Mouse (Mus musculus): ENCODE measurements around the gene Xylt1. TPM values are rescaled to one million over a fixed set of nuclear protein-coding genes. Genes with fewer than 3 reads are reported as not detected.

Gene Xylt1
- polyA plus RNA-seq, 1 experiment: 16.4 TPM

- Histone ChIP-seq H3K4me1 (ENCODE audit: control insufficient read depth, insufficient read depth, low read length) (no peaks in the 10 kb centered on the region), H3K27ac (ENCODE audit: control insufficient read depth, insufficient read depth, low read depth, low read length, poor library complexity) (no peak overlapping the region), H3K4me3 (replicated peaks; ENCODE audit: control insufficient read depth, low read depth, low read length) (no peak overlapping the region)
- TF ChIP-seq CTCF (IDR thresholded peaks at IDR 0.05; ENCODE audit: control insufficient read depth, insufficient read depth, low read length): no peak
- TF ChIP-seq POLR2A (IDR thresholded peaks at IDR 0.05; ENCODE audit: borderline replicate concordance, control insufficient read depth, low read depth, low read length): no peak
- 93% methylated on average over 10 of the region's 10 CpGs for WGBS
Observed at GRCm38 (mm10) chr7:117667286-117667685, 286.5 kb downstream of the Xylt1 start.

DNA sequence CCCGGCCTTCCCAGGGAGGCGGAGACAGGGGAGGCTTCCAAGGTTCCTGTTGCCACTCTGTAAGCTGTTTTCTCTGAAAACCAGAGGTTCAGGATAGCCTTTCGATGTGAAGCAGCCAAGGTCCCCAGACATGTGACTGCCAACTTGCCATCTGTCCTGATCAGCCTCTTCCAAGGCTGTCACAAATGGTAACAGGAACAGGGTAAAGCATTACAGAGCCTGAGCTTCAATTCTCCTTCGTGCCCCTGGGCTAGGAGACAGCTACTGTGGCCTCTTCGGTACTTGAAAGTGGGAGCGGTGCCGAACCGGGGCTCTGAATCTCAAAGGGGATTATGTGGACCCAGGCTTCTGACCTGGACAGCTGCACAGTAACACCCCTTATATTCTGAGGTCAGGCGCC is 287.4 kb downstream of the Xylt1 start:
- no peak for TF ChIP-seq POLR2A (IDR thresholded peaks at IDR 0.05; ENCODE audit: borderline replicate concordance, control insufficient read depth, low read depth, low read length)
- no peak for TF ChIP-seq CTCF (IDR thresholded peaks at IDR 0.05; ENCODE audit: control insufficient read depth, insufficient read depth, low read length)
- Histone ChIP-seq H3K4me3 (replicated peaks; ENCODE audit: control insufficient read depth, low read depth, low read length) (no peak overlapping the region), H3K4me1 (ENCODE audit: control insufficient read depth, insufficient read depth, low read length) (no peaks in the 10 kb centered on the region), H3K27ac (ENCODE audit: control insufficient read depth, insufficient read depth, low read depth, low read length, poor library complexity) (no peak overlapping the region)
- 89% methylated on average over 9 of the region's 9 CpGs for WGBS

DNA sequence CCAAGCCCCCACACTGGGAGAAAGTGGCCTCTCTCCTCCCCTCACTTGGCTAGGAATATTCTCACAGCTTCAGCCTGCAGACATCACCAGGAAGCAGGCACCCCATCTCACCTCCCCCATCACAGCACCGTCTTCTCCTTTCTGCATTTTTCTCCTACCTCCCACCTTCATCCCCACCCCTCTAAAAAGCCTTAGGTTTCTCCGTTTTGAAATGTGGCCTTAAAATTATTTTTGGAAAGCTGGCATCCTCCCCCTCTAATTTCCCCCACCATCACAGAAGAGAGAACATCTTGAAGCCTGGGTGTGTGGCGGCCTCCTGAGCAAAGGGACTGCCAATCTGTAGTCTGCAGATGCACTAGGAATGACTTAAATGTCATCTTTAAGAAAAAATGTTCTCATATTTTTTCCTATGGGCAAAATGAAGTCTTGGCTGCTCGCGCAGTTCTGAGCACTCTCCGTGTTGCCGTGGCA is 291.4 kb downstream of the Xylt1 start:
- WGBS: 86% methylated on average over 7 of the region's 7 CpGs
- Histone ChIP-seq H3K4me3 (replicated peaks; ENCODE audit: control insufficient read depth, low read depth, low read length) (no peak overlapping the region), H3K4me1 (ENCODE audit: control insufficient read depth, insufficient read depth, low read length) (no peaks in the 10 kb centered on the region), H3K27ac (ENCODE audit: control insufficient read depth, insufficient read depth, low read depth, low read length, poor library complexity) (no peak overlapping the region)
- TF ChIP-seq CTCF (IDR thresholded peaks at IDR 0.05; ENCODE audit: control insufficient read depth, insufficient read depth, low read length): no peak
- TF ChIP-seq POLR2A (IDR thresholded peaks at IDR 0.05; ENCODE audit: borderline replicate concordance, control insufficient read depth, low read depth, low read length): no peak

- no peak overlapping the region for H3K27ac ChIP-seq (ENCODE audit: control insufficient read depth, insufficient read depth, low read depth, low read length, poor library complexity)
- H3K4me1 ChIP-seq (ENCODE audit: control insufficient read depth, insufficient read depth, low read length): no peaks in the 10 kb centered on the region; the same call in 1 of the 2 replicates
- WGBS: 9% methylated on average over 5 of the region's 5 CpGs
- no peak overlapping the region for H3K4me3 ChIP-seq (replicated peaks; ENCODE audit: control insufficient read depth, low read depth, low read length)
- TF ChIP-seq POLR2A (IDR thresholded peaks at IDR 0.05; ENCODE audit: borderline replicate concordance, control insufficient read depth, low read depth, low read length) (no peak), CTCF (IDR thresholded peaks at IDR 0.05; ENCODE audit: control insufficient read depth, insufficient read depth, low read length) (no peak)
Observed at GRCm38 (mm10) chr7:117686120-117686996, 305.6 kb downstream of the Xylt1 start.

DNA sequence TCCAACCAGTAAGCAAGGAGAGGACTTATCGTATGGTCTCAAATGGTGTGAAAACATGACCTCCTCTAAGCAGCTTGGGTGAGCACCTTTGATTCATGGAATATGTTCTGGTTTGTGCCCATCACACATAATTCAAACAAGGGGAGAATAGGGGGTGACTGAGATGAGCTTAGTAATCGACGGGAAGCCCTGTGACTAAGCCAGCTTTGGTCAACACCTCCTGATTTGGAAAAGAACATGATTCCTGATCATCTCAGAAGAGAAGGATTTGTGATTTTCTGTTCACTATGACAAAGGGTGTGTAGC is 306.2 kb downstream of the Xylt1 start:
- TF ChIP-seq CTCF (IDR thresholded peaks at IDR 0.05; ENCODE audit: control insufficient read depth, insufficient read depth, low read length) (no peak), POLR2A (IDR thresholded peaks at IDR 0.05; ENCODE audit: borderline replicate concordance, control insufficient read depth, low read depth, low read length) (no peak)
- Histone ChIP-seq H3K4me3 (replicated peaks; ENCODE audit: control insufficient read depth, low read depth, low read length) (no peak overlapping the region), H3K4me1 (ENCODE audit: control insufficient read depth, insufficient read depth, low read length) (no peaks in the 10 kb centered on the region; the same call in 1 of the 2 replicates), H3K27ac (ENCODE audit: control insufficient read depth, insufficient read depth, low read depth, low read length, poor library complexity) (no peak overlapping the region)
- 80% methylated on average over 3 of the region's 3 CpGs for WGBS

DNA sequence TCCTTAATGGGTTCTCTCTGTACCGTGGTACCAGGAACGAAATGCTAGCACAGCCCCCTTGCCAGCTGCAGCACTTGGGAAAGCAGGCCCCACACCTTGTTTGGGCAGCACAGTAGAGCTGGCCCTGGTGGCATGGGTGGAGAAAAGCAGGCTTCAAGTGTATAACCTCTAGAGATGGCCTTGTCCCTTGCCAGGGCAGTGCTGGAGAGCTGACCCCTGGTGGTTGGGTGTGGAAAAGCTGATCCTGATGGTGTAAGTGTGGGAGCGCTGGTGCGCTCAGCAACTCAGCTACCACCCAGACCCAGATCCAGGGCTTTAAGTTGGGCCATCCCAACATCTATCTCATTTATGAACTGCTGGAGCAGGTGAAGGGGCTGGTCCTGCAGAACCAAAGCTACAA is 314.8 kb downstream of the Xylt1 start:
- peak; percentile 69 for TF ChIP-seq CTCF (IDR thresholded peaks at IDR 0.05; ENCODE audit: control insufficient read depth, insufficient read depth, low read length)
- TF ChIP-seq POLR2A (IDR thresholded peaks at IDR 0.05; ENCODE audit: borderline replicate concordance, control insufficient read depth, low read depth, low read length): no peak
- Histone ChIP-seq H3K27ac (ENCODE audit: control insufficient read depth, insufficient read depth, low read depth, low read length, poor library complexity) (no peak overlapping the region), H3K4me1 (ENCODE audit: control insufficient read depth, insufficient read depth, low read length) (no peaks in the 10 kb centered on the region; the same call in 1 of the 2 replicates), H3K4me3 (replicated peaks; ENCODE audit: control insufficient read depth, low read depth, low read length) (no peak overlapping the region)
- WGBS: 75% methylated on average over 4 of the region's 4 CpGs

DNA sequence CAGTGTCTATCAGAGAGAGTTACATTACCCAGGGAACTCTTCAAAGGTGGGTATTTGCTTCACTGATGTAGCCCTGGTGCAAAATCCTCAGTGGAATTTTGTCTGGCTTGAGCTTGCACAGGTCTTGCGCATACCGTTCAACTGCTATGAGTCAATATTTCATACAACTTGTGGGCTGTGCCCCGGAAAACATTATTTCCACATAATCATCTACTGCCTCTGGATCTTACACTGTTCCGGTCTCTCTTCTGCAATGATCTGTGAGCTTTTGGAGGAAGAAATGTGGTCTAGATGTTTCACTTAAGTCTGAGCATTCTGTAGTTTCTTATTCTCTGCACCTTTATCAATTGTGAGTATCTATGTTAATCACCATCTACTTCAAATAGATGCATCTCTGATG is 316.9 kb downstream of the Xylt1 start:
- no peak overlapping the region for H3K4me3 ChIP-seq (replicated peaks; ENCODE audit: control insufficient read depth, low read depth, low read length)
- no peak overlapping the region for H3K27ac ChIP-seq (ENCODE audit: control insufficient read depth, insufficient read depth, low read depth, low read length, poor library complexity)
- WGBS: 50% methylated on average over 4 of the region's 4 CpGs

DNA sequence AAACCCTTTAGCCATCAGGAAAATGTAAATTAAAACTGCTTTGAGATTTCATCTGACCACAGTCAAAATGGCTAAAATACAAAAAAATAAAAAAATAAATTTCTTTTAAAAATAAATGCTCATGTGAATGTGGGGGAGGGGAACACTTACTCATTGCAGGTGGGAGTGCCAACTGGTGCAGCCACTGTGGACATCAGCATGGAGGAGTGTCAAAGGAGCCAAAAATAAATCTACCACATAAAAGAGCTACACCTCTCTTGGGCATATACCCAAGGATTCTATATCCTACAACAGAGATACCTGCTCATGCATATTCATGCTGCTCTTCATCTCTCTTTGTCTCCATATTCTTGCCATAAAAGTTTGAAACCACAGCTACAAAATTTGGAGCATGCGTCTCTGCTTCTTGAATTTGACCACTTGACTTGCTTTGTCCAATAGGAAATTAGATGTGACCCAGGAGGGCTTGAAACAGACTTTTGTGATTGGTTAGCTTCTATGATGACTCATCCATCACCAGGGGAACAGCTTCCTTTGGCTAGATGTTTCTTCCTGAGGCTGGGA is 317.9 kb downstream of the Xylt1 start:
- H3K4me1 ChIP-seq (ENCODE audit: control insufficient read depth, insufficient read depth, low read length): no peaks in the 10 kb centered on the region; the same call in 1 of the 2 replicates
- TF ChIP-seq CTCF (IDR thresholded peaks at IDR 0.05; ENCODE audit: control insufficient read depth, insufficient read depth, low read length) (no peak), POLR2A (IDR thresholded peaks at IDR 0.05; ENCODE audit: borderline replicate concordance, control insufficient read depth, low read depth, low read length) (no peak)
- H3K4me3 ChIP-seq (replicated peaks; ENCODE audit: control insufficient read depth, low read depth, low read length): no peak overlapping the region
- H3K27ac ChIP-seq (ENCODE audit: control insufficient read depth, insufficient read depth, low read depth, low read length, poor library complexity): no peak overlapping the region
- 83% methylated on average over 1 of the region's 1 CpGs for WGBS

More for the DNA sequence above, 316.9 kb downstream of the Xylt1 start:
- TF ChIP-seq CTCF (IDR thresholded peaks at IDR 0.05; ENCODE audit: control insufficient read depth, insufficient read depth, low read length) (no peak), POLR2A (IDR thresholded peaks at IDR 0.05; ENCODE audit: borderline replicate concordance, control insufficient read depth, low read depth, low read length) (no peak)
- no peaks in the 10 kb centered on the region; the same call in 1 of the 2 replicates for H3K4me1 ChIP-seq (ENCODE audit: control insufficient read depth, insufficient read depth, low read length)
